Mouse (Mus musculus): ENCODE results near the gene Cnot10.
"Not testable (repeated sequence)": the region's sequence is repeated elsewhere in the genome, so short reads cannot be mapped to it uniquely, and the experiment has no call there.

GRCm38 (mm10) chr9:114648472-114648871 is 8.5 kb upstream of the Cnot10 start:
- not testable (repeated sequence) for TF ChIP-seq POLR2A (IDR thresholded peaks at IDR 0.05; ENCODE audit: borderline replicate concordance, control insufficient read depth, low read depth, low read length)
- peak; percentile 23; the same call in 1 of the 2 replicates for TF ChIP-seq CTCF (IDR thresholded peaks at IDR 0.05; ENCODE audit: control insufficient read depth, insufficient read depth, low read length)
